Mouse (Mus musculus): ENCODE measurements around the gene Pskh1.

Pskh1 gene

DNA sequence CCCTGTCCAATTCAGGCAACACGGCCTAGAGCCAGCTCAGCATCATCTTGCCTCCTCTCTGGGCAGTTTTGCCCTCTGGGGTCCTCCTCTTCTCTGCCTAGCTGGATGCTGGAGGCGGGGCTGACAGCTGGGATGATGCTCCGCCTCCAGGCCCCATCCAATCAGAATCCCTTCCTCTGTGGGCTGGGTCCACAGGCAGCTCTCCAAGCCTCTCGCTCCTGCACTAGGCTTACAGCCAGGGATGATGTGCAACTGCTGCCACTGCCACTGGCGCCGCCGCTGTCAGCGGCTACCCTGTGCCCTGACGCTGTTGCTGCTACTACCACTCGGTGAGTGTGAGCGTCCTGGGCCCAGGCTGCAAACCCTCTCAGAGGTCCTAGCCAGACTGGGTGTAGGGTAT is 6.9 kb upstream of the Pskh1 start, which contains the start of gene Nrn1l:
Gene Nrn1l, plus strand, starts transcription at position 229 of the 400 bp plus-strand sequence.
- peak; percentile 74 for DNase-seq

DNA sequence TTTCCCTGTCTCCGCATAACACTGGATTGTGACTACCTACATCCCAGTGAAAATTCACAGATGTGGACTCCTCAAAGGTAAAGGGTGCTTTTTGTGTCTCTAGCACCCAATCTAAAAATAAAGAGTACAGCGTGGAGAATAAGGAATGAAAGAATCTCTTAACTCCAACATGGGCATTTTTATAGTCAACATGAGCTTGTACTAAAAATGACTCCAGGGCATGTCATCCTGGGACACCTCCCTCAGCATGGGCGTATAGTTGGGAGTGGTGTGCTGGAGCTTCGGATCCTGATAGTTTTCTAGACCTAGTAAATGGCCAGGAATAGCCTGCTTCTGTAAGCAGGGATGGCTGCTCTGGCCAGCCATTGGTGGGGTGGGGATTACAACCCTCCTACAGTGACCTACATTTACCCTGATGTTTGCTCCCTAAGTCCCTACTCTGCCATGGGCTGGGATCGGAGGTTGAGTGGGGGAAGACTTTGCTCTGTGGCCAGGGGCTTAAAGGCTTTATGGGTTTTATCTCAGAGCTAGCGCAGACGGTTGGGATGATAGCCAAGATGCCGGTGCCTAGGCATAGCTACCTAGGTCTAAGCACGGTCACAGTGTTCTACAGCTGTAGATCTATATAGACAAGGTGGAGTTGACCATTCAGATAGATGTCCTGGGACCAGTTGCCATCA is 2.3 kb upstream of the Pskh1 start:
- no peak for DNase-seq

DNA sequence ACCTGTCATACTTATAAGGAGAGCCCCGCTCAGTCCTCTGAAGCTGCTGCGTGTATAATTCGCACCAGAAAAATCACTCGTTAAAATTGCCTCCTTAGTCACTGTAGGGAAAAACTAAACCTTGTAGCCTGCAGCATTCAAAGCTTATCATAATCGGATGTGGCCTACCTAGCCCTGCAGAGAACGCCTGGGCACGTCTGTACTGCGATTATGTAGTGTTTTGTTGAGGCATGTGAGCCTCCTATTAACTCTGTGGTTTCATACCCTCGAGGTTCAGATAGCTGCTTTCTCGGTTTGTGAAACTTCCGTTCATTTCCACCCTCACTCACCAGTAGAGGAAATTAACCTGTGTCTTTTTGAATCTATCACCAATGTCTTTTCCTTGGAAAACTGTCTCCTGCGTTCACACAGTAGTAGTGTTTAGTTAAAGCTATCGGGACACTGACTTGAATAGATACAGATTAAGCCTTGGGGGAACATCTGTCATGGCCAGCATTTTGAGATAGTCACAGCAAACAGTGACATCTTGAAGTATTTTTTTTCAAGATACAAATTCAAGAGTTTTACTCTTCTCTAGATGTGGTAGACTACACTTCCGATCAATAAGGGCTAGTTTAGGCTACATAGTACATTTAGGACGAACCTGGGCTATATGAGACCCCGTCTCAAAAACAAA is 838 bp downstream of the Pskh1 start:
- no peak for DNase-seq

DNA sequence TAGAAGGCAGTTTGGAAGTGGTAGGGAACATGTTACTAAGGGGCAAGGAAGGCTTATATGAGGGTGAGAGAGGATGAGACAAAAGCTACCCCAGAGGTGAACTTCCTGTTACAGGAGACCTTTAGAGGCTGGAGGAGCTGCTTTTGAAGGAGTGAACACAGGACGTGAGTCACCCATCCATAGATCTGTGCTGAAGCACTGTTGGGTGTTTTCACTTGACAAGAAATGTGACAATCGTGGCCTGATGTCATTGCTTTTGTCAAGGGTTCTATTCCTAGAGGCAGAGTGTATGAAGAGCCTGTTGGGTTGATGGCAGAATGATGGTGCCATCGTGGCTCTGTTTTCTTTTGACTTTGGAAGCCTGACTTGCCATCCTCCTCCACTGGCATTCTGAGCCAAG is 19.1 kb downstream of the Pskh1 start:
- no peak for DNase-seq

DNA sequence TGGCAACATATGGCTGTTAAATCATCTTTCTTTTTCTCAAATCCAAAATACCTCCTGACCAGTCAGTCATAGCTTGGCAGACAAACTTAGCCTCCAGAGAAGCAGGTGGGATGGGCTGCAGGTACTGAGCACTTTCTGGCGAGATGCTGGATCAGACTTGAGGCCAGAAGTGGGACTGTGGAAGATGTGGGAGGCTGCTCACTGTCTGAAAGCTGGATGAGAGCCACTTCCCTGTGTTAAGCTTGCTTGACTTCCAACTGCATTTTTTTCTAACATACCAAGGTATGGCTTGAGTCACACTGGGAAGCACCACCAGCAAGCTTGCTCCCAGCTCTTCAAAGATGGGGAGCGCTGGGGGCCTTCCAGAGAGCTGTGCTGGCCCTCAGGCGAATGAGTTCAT is 24.9 kb downstream of the Pskh1 start:
- no peak for DNase-seq

DNA sequence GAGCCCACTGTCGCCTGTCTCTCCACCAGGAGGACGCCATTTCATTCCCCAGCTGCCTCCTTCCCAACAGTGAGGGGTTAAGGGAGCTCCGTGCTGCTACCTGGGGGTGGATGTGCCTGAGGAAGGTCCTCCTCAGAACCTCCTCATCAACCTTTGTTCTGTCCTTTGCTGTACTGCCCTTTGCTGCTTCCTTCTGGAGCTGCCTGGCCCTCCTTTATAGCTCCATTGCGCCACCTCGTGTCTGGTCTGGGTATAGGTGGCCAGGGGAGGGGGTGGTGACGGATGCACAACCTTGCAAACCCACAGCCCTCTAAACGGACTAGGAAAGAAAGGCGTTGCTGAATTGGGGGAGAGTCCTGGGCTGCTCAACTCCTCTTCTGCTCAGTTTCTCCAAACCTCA is 30.4 kb downstream of the Pskh1 start:
- peak; percentile 84 for DNase-seq

DNA sequence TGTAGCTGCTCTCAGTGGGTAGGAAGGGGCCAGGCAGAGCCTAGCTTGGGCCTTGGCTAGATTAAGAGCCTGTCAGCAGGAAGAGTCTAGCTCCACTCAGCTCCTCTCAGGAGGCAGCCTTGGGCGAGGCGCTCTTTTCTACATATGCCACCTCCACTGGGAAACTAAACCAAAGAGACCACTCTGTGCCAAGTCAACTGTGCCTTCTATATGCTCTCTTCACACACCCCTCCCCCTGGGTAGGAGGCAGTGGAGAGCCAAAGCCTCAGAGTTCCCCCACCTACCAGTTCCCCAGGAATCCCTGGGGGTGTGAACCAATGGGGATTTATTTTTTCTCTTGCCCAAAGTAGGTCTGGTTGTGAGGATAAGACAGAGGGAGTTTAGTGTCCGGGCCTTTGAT is 31.0 kb downstream of the Pskh1 start:
- DNase-seq, result no peak

DNA sequence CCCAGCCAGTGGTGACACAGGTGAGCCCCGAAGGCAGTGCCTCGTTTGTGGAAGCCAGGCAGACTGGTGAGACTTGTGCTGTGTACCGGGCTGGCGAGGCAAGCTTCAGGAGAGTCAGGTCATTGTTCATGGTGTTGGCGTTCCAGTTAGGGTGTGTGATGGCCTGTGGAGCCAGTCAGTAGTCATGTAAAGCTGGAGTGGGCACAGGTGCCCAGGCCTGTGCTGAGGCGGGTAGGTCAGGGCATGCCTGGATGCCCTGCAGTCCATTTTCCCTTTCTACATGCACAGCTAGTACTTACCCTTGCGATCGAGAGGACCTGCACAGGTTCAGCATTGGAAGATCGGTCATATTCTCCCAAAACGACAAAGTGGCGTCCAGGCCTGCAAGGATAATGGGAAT is 32.3 kb downstream of the Pskh1 start:
- DNase-seq, result no peak

DNA sequence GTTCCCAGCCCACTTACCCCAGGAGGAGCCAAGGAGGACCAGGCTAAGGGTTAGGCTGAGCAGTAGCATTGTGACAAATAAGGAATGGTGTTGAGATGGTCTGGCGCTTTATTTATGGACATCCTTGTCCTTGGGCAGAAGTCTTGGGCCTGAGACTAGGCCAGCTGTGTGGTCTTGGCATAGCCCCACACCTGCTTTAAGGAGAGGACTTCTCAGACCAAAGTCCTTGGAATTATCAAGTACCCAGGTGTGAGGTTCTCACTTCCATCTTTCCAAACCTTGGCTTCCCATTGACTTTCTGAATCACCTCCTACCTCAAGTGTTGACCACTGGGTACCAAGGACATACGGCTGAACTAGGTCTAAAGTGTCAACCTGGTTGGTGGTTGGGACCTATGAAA is 33.5 kb downstream of the Pskh1 start, which contains the start of gene Ctrl:
Gene Ctrl, minus strand, starts transcription at position 101 of the 400 bp plus-strand sequence.
- DNase-seq, result no peak

DNA sequence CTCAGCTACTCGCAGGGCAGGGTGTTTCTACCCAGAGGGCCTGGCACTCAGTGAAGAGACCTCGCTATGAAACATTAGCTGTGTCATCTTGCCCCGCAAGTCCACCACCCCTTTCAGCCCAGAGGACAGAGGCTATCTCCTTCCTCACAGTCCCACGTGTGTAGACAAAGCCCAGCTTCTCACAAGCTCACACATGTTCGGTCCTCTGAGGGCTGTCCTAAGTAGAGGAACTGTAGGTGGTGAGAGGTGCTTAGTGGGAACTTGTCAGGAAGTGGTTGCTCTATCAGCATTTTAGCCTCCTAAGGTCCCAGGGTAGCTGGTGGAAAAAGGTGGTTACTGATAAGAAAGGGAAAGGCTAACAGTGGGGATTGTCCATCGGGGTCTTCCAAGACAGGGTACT is 34.9 kb downstream of the Pskh1 start:
- DNase-seq, result no peak

DNA sequence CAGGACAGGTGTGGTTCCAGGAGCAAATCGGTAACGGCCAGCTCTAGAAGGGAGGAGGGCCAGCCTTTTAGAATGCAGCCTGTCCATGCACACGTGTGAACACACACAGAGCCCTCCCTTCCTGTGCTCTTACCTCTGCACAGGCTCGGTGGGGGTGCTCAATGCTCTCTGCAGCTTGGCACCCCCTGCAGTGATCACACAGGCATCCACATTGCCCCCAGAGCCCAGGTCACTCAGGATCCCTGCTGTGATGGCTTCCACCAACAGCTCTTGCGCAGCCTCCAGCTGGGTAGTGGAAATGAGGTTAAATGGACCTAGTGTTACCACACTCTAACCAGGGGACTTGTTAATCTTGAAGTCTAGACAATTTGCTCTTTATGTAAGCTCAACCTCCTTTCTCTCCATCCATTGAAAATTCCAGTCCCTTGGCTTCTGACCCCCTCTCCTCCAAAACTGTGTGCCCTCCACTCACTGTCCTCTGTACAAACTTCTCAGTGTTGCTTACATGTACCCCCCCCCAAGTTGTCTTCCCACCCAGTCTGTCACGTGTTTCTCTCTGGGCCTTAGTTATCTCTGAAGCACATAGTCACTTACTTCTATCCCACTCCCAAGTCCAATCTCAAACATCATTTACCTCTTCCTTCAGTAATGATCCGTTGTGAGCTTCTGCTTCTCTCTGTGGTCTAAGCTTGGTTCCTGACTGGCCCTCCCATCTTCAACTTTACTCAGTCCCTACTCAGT is 35.8 kb downstream of the Pskh1 start:
- DNase-seq, result no peak

DNA sequence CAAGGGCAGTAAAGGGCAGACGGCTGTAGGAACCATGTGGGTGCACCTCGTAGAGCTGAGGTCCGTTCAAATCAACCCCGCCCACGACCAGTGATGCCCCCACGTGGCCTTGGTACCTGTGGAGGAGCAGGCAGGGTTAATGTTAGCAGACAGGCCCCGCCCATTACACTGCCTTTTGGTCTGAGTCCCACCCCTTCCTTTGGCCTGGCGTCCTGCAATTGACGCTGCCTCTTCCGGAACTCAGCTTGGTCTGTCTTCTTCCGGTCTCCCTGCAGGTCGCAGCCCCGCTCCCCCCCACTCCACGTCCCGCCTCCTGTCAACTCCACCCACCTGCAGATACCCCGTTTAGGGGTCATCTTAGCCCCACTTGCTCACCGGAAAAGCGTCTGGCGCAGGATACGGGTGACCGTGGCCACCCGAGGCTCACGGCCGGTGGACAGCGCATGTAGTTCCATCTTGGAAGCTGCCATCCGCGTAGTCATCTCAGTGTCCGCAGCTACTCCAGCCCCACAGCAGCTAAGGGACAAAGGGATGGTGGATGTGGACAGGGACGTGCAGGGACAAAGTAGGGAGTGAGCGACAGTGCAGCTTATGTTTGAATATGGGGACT is 36.7 kb downstream of the Pskh1 start:
- peak; percentile 96 for DNase-seq

DNA sequence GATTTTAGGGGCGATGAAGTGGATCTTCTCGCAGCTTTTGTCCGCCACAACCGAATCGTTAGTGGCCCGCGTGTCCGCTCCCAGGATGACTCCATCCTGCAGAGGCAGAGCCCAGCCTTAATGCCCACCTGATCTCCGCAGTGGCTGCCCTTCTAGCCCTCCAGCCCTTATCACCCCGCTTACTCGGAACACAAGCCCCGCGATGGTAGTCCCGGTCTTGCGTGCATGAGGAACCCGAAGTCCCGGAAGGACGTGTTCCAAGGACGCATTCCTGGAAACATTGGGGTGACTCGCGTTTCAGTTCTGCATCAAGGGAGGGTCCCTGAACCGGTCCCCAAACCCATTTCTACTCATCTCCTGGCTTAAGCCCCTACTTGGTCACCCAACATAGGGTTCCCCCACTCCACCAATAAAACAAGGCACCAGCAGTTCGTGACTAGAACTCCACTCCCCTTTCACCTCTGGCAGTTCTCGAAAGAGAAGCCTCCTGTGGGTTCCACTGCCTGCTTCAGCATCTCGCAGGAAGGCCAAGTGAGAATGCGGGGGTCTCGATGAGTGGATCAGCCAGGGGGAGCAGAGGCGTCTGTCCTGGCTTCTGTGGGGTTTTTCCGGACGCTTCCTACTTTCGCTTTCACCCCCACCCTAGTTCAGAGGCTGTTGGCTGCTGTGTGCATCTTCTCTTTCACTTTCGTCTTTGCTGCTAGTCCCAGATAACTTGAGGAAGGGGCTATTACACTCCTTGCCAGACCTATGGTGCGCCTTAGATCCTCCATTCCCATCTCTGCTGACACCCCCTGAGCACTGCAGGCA is 37.5 kb downstream of the Pskh1 start:
- DNase-seq, result peak; percentile 71

DNA sequence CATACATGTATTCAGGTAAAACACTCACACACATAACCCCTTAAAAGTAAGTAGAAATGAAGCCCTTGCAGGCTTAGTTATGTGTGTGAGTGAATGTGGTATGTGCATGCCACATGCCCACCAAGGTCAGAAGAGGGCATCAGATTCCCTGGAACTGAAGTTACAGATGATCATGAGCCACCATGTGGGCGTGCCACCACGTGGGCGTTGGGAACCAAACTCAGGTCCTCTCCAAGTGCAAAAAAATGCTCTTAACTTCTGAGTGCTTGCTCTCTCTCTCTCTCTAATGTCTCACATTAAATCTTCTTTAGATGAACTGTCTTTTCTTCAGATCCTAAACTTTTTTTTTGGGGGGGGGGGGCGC is 38.0 kb downstream of the Pskh1 start, which contains the start of gene Psmb10:
Gene Psmb10, minus strand, starts transcription at position 139 of the 364 bp plus-strand sequence.
- DNase-seq, result peak; percentile 63

DNA sequence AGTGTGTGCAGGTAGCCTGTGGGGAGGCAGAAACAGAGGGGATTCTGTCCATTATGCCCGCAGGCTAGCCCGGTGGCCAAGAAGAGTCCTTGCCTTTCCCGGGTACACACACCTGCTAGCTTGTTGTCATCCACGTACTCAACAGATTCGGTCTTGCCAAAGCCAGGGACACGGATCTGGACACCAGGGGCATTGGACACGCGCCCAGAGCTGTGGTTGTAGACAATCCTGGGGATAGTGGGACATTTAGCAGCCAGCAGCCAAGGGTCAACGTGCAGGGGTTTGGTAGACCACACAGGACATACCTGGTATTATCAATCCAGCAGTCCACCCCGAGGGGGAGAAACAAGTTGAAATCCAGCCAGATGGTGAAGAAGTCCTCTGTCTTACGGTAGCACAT is 41.8 kb downstream of the Pskh1 start:
- no peak for DNase-seq

DNA sequence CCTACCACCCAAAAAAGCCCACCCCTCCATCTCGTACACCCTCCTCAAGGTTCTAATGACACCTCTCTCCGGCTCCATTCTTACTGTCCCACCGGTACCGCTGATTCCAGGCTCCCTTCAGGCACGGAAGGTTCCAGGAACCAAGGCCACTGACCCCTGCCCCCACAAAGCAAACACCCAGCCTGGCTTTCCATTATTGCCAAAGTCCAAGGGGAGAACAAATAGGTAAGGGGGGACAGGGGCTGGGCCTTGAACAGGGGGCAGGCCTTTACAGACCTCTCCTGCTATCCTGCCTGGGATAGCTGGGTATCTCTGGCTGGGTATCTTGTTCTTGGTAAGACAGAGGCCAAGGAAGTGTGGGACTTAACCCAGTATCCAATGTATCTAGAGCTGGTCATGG is 42.3 kb downstream of the Pskh1 start:
- DNase-seq, result no peak

DNA sequence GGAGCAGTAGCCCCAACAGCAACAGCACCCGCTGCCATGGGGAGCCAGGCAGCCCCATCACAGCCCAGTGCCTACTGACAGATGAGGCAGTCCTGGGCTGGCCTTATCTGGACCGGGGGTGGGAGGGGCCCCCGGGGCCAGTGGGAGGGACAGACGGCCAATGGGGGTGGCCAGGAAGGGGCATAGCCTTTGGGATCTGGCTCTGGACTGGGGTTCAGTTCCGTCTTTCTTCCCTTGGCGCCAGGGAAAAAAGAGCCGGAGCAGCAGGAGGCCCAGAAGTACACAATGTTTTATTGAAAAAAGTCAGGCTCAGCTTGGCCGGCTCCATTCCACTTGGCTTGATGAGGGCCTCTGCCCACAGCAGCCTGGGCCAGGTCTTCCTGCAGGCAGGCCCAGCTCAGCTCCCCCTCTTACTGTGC is 43.1 kb downstream of the Pskh1 start, which contains the start of gene Lcat:
Gene Lcat, minus strand, starts transcription at position 62 of the 419 bp plus-strand sequence.
- no peak for DNase-seq

DNA sequence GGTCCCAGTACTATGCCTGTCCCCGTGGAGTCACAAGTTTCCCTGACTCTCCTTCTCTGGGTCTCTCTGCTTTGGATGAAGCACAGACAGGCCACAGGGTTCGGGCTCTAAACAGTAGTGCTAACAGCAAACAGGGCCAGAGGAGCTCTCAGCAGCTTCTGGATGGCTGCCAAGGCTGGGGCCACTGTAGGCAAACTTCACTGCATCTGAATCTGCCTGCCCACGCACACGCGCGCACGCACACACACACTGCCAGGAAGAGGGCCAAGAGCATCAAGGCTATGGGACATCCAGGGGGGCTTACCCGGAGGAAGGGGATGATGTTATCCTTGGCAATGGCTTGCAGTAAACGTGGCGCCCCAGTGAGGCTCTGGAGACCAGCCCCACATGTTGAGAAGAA is 49.1 kb downstream of the Pskh1 start:
- DNase-seq, result peak; percentile 27

DNA sequence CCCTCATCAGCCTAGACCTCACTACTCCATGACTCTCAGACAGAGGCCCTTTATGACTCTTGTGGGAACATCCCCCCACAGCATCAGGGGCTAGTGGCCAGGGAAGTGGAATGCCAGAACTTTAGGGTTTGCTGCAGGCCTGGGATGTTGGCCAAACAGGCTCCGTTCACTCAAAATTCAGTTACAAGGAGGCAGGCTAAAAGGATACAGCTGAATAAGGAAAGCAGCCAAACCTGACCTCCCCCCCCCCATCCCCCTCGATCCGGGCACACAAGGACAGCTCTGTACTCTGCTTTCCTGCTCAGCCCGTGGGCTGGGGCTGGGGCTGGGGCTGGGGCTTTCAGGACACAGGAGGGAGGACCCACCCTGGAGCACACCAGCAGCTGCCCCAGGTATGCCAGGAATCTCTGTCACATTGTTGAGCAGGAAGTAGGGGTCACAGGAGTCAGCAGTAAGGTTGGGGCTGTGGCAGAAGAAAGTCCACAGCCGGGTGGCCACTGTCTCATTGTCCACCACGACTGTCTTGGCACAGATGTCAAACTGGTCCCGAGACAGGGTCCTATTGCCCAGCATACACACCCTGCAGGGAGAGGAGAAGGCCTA is 50.9 kb downstream of the Pskh1 start:
- no peak for DNase-seq

DNA sequence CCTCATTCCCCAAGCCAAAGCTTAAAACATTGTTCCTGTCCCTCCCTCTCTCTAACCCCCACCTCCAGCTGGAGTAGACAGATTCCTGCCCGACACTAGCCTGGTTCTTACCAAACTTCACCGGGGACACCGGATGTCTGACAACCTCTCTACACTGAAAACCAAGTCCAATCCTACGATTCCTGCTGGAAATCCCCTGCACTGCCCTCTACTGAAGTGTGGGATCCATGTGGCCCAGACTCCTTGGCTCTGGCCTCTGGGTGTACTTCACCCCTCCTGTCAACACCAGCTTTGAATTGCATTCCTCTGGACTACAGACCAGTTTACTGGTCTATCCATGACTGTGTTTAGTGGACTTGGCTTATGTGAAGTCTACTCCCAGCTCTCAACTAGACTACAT is 56.3 kb downstream of the Pskh1 start:
- DNase-seq, result peak; percentile 30

DNA sequence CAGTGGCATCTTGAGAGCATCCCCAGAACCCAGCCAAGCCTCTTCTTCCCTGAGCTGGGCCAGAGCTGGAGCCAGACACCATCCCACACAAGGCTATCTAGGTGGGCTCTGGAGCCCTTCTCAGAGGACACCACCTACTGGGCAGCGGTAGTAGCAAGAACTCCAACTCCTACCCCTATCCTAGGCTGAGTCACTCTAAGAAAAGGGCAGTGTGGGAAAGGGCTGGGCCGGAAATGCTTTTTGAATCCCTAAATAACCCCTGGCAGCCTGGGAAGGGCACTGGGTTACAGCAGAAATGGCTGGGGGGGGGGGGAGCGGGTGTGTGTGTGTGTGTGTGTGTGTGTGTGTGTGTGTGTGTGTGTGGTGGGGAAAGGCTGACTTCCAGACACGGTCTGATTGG is 57.6 kb downstream of the Pskh1 start:
- peak; percentile 70 for DNase-seq

DNA sequence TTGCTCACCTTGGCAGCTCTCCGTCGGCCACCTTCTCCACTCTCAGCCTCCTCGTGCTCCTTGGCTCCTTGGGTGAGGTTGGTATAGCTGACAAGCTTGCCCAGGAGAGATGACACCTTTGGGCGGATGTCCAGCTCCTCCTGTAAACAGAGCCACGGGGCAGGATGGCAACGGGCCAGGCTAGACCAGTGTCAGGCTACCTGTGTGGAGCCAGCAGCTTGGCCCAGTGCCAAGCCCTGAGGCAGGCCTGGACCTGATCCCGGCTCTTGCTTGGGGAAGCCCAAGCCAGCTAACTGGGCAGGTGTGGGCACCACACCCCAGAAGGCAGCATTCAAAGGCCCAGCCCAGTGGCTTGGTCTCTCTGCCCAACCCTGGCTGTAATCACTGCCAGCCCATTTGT is 59.1 kb downstream of the Pskh1 start:
- DNase-seq, result peak; percentile 61

Data from lung, postnatal 36 days (tissue).